In the genomic region with DNA sequence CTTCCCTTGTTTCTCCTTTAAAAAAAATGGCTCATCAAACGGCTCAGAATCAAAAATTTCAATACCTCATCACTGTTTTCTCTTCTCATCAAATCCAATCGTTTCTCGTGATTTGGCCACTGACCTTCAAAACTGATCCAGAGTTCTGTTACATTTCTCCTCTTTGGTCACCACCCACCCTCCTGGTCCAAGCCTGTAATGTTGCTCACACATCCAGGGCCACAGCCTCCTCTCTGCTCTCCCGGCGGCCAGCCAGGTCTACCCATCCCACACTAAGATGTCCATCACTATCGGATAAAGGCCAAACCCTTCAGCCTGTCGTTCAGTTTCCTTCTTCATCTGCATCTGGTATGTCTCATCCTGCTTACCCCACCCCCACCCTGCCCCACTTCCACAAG, we compare ENCODE assay signal across 16 mouse cellular contexts. TPM values are rescaled to one million over a fixed set of nuclear protein-coding genes. Genes with fewer than 3 reads are reported as not detected.
DNase-seq lines count a peak whose midpoint lies in the region; ATAC-seq and TF ChIP-seq lines count a peak whose summit lies in the region.
"Had no signal": no experiment of that assay in that cellular context is flagged by ENCODE, and none has a peak within 500 bp of the region (broad histone marks: within the 10 kb centered on the region; RNA-seq: fewer than 3 reads in every experiment).

No protein-coding gene starts in this region.

- no peak overlapping the region for H3K9ac ChIP-seq in hindbrain, postnatal 0 days (replicated peaks; ENCODE audit: low read length)
- H3K9ac ChIP-seq: embryonic facial prominence, embryonic 15.5 days; heart, embryonic 13.5 days; intestine, embryonic 15.5 days; liver, embryonic 14.5 days; neural tube, embryonic 12.5 days; stomach, embryonic 15.5 days had no signal

- no peak for TF ChIP-seq CTCF in left cerebral cortex, adult 2 months (IDR thresholded peaks at IDR 0.05)
- TF ChIP-seq CTCF in hindbrain, postnatal 0 days (IDR thresholded peaks at IDR 0.05; ENCODE audit: low read depth): no peak

- intact Hi-C loops in left cerebral cortex, adult 2 months (cut with DNase I): loop anchor here (10.0 kb wide), 1 partner anchor 393 kb away; no protein-coding TSS in a partner anchor

- no peaks in the 10 kb centered on the region for H3K9me3 ChIP-seq in hindbrain, postnatal 0 days (ENCODE audit: low read length)
- H3K9me3 ChIP-seq: embryonic facial prominence, embryonic 10.5 days; embryonic facial prominence, embryonic 15.5 days; heart, embryonic 13.5 days; intestine, embryonic 15.5 days; neural tube, embryonic 12.5 days; stomach, embryonic 15.5 days had no signal

- 0 out of 2 replicates have a peak, but pooled peaks have one; percentile 4 for ATAC-seq in frontal cortex, adult (ENCODE audit: low TSS enrichment)
- ATAC-seq in hindbrain, postnatal 0 days: no peak

- 48% methylated on average over 7 of the region's 7 CpGs for WGBS in hindbrain, postnatal 0 days

- DNase-seq in frontal cortex, postnatal 14 days (ENCODE audit: low spot score in 2 of 2): no peak
- DNase-seq in left cerebral cortex, adult 2 months (ENCODE audit: extremely low spot score in 1 of 2, low spot score in 2 of 2): no peak
- DNase-seq in left cerebral cortex, adult 8-10 months (ENCODE audit: low spot score in 2 of 2): no peak
- DNase-seq in MN1 (ENCODE audit: low spot score): peak; percentile 51
- DNase-seq in hindbrain, postnatal 0 days (ENCODE audit: low spot score): no peak
- no peak for DNase-seq in thymus, postnatal 10 days (ENCODE audit: low spot score in 2 of 2)
- no peak for DNase-seq in right cerebral cortex, postnatal 4 days
- DNase-seq: thymus, adult 18-20 months had no signal

- H3K4me2 ChIP-seq in hindbrain, postnatal 0 days (ENCODE audit: low read depth, low read length): peak overlapping the region; percentile 61; the same call in 1 of the 2 replicates
- H3K4me2 ChIP-seq: stomach, embryonic 15.5 days had no signal

- peak overlapping the region; percentile 63 for H3K27ac ChIP-seq in left cerebral cortex, adult 2 months
- no peak overlapping the region for H3K27ac ChIP-seq in hindbrain, postnatal 0 days
- H3K27ac ChIP-seq: embryonic facial prominence, embryonic 10.5 days; embryonic facial prominence, embryonic 15.5 days; heart, embryonic 13.5 days; intestine, embryonic 15.5 days; liver, embryonic 14.5 days; neural tube, embryonic 12.5 days; stomach, embryonic 15.5 days had no signal

- H3K4me3 ChIP-seq in left cerebral cortex, adult 2 months: no peak overlapping the region
- H3K4me3 ChIP-seq in hindbrain, postnatal 0 days (ENCODE audit: low read length): no peak overlapping the region; the same call in 1 of the 2 replicates
- H3K4me3 ChIP-seq: intestine, embryonic 15.5 days; neural tube, embryonic 12.5 days had no signal

- no peaks in the 10 kb centered on the region for H3K36me3 ChIP-seq in hindbrain, postnatal 0 days (ENCODE audit: insufficient read depth, low read length)
- H3K36me3 ChIP-seq: embryonic facial prominence, embryonic 10.5 days; embryonic facial prominence, embryonic 15.5 days; heart, embryonic 13.5 days; intestine, embryonic 15.5 days; neural tube, embryonic 12.5 days; stomach, embryonic 15.5 days had no signal

- peaks cover 8% of the 10 kb centered on the region; the same call in 1 of the 2 replicates for H3K27me3 ChIP-seq in hindbrain, postnatal 0 days (ENCODE audit: insufficient read depth, low read length)

- 0 out of 2 replicates have a peak, but pooled peaks cover 4% of the 10 kb centered on the region for H3K4me1 ChIP-seq in hindbrain, postnatal 0 days (ENCODE audit: insufficient read depth, low read length)

RNA-seq across cellular contexts. Expression of a gene that starts 1.6 kb away (rescaled TPM):
- 100 to 1,000 TPM; 575 to 581 TPM for total RNA-seq in left cerebral cortex, adult 2 months (2021)
- 100 to 1,000 TPM; 509 to 530 (median 524) TPM for total RNA-seq in left cerebral cortex, adult 8-10 months (2022)
- 257 TPM in 2 replicates for total RNA-seq in hindbrain, postnatal 0 days (2014; rRNA removed)
- 67.1 and 71.0 TPM in 2 replicates for polyA plus RNA-seq in hindbrain, postnatal 0 days (2015; fragmentation: Nextera tagmentation; extraction: Ambion mirVana)

RNA-seq across cellular contexts. Expression of a gene that starts 21.6 kb away (rescaled TPM):
- total RNA-seq in left cerebral cortex, adult 2 months (2021): 1 to 10 TPM; 1.4 TPM
- 1 to 10 TPM in 3 of 4 experiments, under 1 TPM in 1; 0.87 to 2.5 (median 1.5) TPM for total RNA-seq in left cerebral cortex, adult 8-10 months (2022)
- 8.8 and 14.4 TPM in 2 replicates for total RNA-seq in hindbrain, postnatal 0 days (2014; rRNA removed)
- polyA plus RNA-seq in hindbrain, postnatal 0 days (2015; fragmentation: Nextera tagmentation; extraction: Ambion mirVana): 6.7 and 7.1 TPM in 2 replicates

RNA-seq across cellular contexts. Expression of a gene that starts 50.6 kb away (rescaled TPM):
- total RNA-seq in left cerebral cortex, adult 2 months (2021): 10 to 100 TPM; 27.2 to 28.0 TPM
- 10 to 100 TPM; 22.8 to 23.9 (median 23.3) TPM for total RNA-seq in left cerebral cortex, adult 8-10 months (2022)
- total RNA-seq in hindbrain, postnatal 0 days (2014; rRNA removed): 26.5 and 28.3 TPM in 2 replicates
- polyA plus RNA-seq in hindbrain, postnatal 0 days (2015; fragmentation: Nextera tagmentation; extraction: Ambion mirVana): 9.0 and 9.2 TPM in 2 replicates
